Mouse (Mus musculus) mesoderm, embryonic 11.5 days (tissue): ENCODE results near the gene Itpr3.

ENCODE experiments used
- DNase-seq: peaks from one replicate; pipeline ENCODE4 v3.0.0-alpha.2; 2012; ENCODE audit warnings: low read depth, low spot score

The Itpr3 gene

GRCm38 (mm10) chr17:27038335-27039050 is 18.6 kb upstream of the Itpr3 start:
- DNase-seq, result no peak

GRCm38 (mm10) chr17:27039432-27040102 is 17.5 kb upstream of the Itpr3 start:
- no peak for DNase-seq

- peak; percentile 71 for DNase-seq
These were observed 16.6 kb upstream of the Itpr3 start for GRCm38 (mm10) chr17:27040304-27041045.

GRCm38 (mm10) chr17:27041046-27041786 is 15.9 kb upstream of the Itpr3 start:
- DNase-seq, result no peak

GRCm38 (mm10) chr17:27041787-27042055 is 15.4 kb upstream of the Itpr3 start:
- DNase-seq, result no peak

GRCm38 (mm10) chr17:27042840-27043239 is 14.3 kb upstream of the Itpr3 start:
- no peak for DNase-seq

GRCm38 (mm10) chr17:27045164-27045563 is 11.9 kb upstream of the Itpr3 start:
- DNase-seq, result no peak

GRCm38 (mm10) chr17:27047762-27048444 is 9.2 kb upstream of the Itpr3 start:
- DNase-seq, result no peak

GRCm38 (mm10) chr17:27048445-27049239 is 8.5 kb upstream of the Itpr3 start:
- DNase-seq, result peak; percentile 58

GRCm38 (mm10) chr17:27050853-27051252 is 6.3 kb upstream of the Itpr3 start:
- no peak for DNase-seq

GRCm38 (mm10) chr17:27051514-27051913 is 5.6 kb upstream of the Itpr3 start:
- DNase-seq, result peak; percentile 48

- peak; percentile 81 for DNase-seq
These were observed 934 bp upstream of the Itpr3 start for GRCm38 (mm10) chr17:27056170-27056569.

GRCm38 (mm10) chr17:27057517-27058055 is 482 bp downstream of the Itpr3 start:
- no peak for DNase-seq

- no peak for DNase-seq
These were observed 3.6 kb downstream of the Itpr3 start for GRCm38 (mm10) chr17:27060698-27061097.

GRCm38 (mm10) chr17:27061727-27062126 is 4.6 kb downstream of the Itpr3 start:
- DNase-seq, result no peak

- no peak for DNase-seq
These were observed 5.6 kb downstream of the Itpr3 start for GRCm38 (mm10) chr17:27062684-27063083.

- DNase-seq, result no peak
These were observed 6.6 kb downstream of the Itpr3 start for GRCm38 (mm10) chr17:27063717-27064116.

GRCm38 (mm10) chr17:27064195-27064594 is 7.1 kb downstream of the Itpr3 start:
- DNase-seq, result no peak

- DNase-seq, result no peak
These were observed 9.0 kb downstream of the Itpr3 start for GRCm38 (mm10) chr17:27066065-27066464.

- no peak for DNase-seq
These were observed 12.0 kb downstream of the Itpr3 start for GRCm38 (mm10) chr17:27069071-27069470.
